Mouse (Mus musculus) lung, postnatal 0 days (tissue): ENCODE measurements around the gene Habp2. TPM values are rescaled to one million over a fixed set of nuclear protein-coding genes. Genes with fewer than 3 reads are reported as not detected.
A peak's percentile ranks its signal among the peaks of the same experiment; 100 is the strongest.

Experiments used
- ATAC-seq: fragments of 200-750 bp; cut with Nextera tagmentation; 2 replicates; pipeline ENCODE4 v1.8.0; 2017; ENCODE audit warnings: moderate library complexity
- DNase-seq: peaks from one replicate; pipeline ENCODE4 v3.0.0-alpha.2; 2016; ENCODE audit warnings: low spot score
- H3K27ac ChIP-seq: fragments of 300-500 bp; sonication (generic); 2 replicates; pipeline ENCODE4 v1.5.1; 2014; ENCODE audit warnings: antibody characterized with exemption, mild to moderate bottlenecking, low read length, mixed read lengths
- H3K27me3 ChIP-seq: fragments of 300-500 bp; sonication (generic); replicated peaks from 2 replicates; pipeline ENCODE4 v1.6.1; 2014; ENCODE audit warnings: low read length, mixed read lengths; ENCODE audit not compliant: insufficient read depth
- H3K36me3 ChIP-seq: fragments of 300-500 bp; sonication (generic); 2 replicates; pipeline ENCODE4 v1.6.1; 2014; ENCODE audit warnings: low read length, mixed read lengths; ENCODE audit not compliant: insufficient read depth
- H3K4me1 ChIP-seq: fragments of 300-500 bp; sonication (generic); 2 replicates; pipeline ENCODE4 v1.6.1; 2014; ENCODE audit warnings: antibody characterized with exemption, low read depth, low read length, mixed read lengths; ENCODE audit not compliant: insufficient read depth
- H3K4me2 ChIP-seq: fragments of 300-500 bp; sonication (generic); replicated peaks from 2 replicates; pipeline ENCODE4 v1.6.1; 2014; ENCODE audit warnings: low read depth, mild to moderate bottlenecking, low read length, moderate library complexity, mixed read lengths
- H3K4me3 ChIP-seq: fragments of 300-500 bp; sonication (generic); 2 replicates; pipeline ENCODE4 v1.5.1; 2014; ENCODE audit warnings: low read depth, low read length
- H3K9ac ChIP-seq: fragments of 300-500 bp; sonication (generic); replicated peaks from 2 replicates; pipeline ENCODE4 v1.6.1; 2014; ENCODE audit warnings: low read depth, mild to moderate bottlenecking
- H3K9me3 ChIP-seq: fragments of 300-500 bp; sonication (generic); 2 replicates; pipeline ENCODE4 v1.6.1; 2016; ENCODE audit warnings: low read length, mixed read lengths
- CTCF ChIP-seq: IDR thresholded peaks from 2 replicates; pipeline ENCODE4 v1.5.1; 2016; ENCODE audit warnings: antibody characterized with exemption, mild to moderate bottlenecking
- EP300 ChIP-seq: IDR thresholded peaks from 2 replicates; pipeline ENCODE4 v1.6.1; 2016; ENCODE audit warnings: antibody characterized with exemption, mild to moderate bottlenecking, control low read depth
- WGBS: fragments of 180-500 bp; shearing (Covaris S2); extraction: QIAGEN DNeasy Blood & Tissue Kit; methylation state at CpG from one replicate; pipeline ENCODE4 v1.1.7; 2014; 5-methylcytosine and 5-hydroxymethylcytosine counted together
- polyA plus RNA-seq: library from polyadenylated mRNA; unstranded; fragments of >200 nt; fragmentation: Nextera tagmentation; extraction: Ambion mirVana; gene quantifications from 2 replicates; pipeline ENCODE4 v1.2.1, GENCODE M21; 2015

Gene Habp2
- polyA plus RNA-seq, 1 experiment from 2014 or later = 0.18 TPM

- H3K9ac ChIP-seq = no peak overlapping the region
- no peak overlapping the region for H3K4me3 ChIP-seq
- no peak for DNase-seq
- H3K27me3 ChIP-seq = no peaks in the 10 kb centered on the region
- 64% methylated on average over 2 of the region's 2 CpGs for WGBS
- no peak overlapping the region for H3K4me2 ChIP-seq
- no peaks in the 10 kb centered on the region for H3K36me3 ChIP-seq
- no peaks in the 10 kb centered on the region for H3K9me3 ChIP-seq
- H3K27ac ChIP-seq = no peak overlapping the region
- no peak for ATAC-seq
- TF ChIP-seq EP300 (no peak), CTCF (no peak)
- H3K4me1 ChIP-seq = no peaks in the 10 kb centered on the region
Measured at GRCm38 (mm10) chr19:56358890-56359289, 72.0 kb downstream of the Habp2 start.

- H3K9me3 ChIP-seq = no peaks in the 10 kb centered on the region
- H3K4me2 ChIP-seq = no peak overlapping the region
- no peaks in the 10 kb centered on the region for H3K4me1 ChIP-seq
- peak; percentile 71 for DNase-seq
- ATAC-seq = peak; percentile 53
- WGBS = 39% methylated on average over 15 of the region's 15 CpGs
- H3K4me3 ChIP-seq = no peak overlapping the region
- no peak overlapping the region for H3K9ac ChIP-seq
- no peaks in the 10 kb centered on the region for H3K36me3 ChIP-seq
- no peaks in the 10 kb centered on the region for H3K27me3 ChIP-seq
- TF ChIP-seq CTCF (no peak), EP300 (peak; percentile 73)
- H3K27ac ChIP-seq = peak overlapping the region; percentile 48; the same call in 1 of the 2 replicates
Measured at GRCm38 (mm10) chr19:56363721-56364460, 77.0 kb downstream of the Habp2 start.

- Histone ChIP-seq H3K27ac (peak overlapping the region; percentile 48; the same call in 1 of the 2 replicates), H3K9me3 (no peaks in the 10 kb centered on the region), H3K4me1 (no peaks in the 10 kb centered on the region), H3K4me2 (no peak overlapping the region), H3K36me3 (no peaks in the 10 kb centered on the region), H3K4me3 (no peak overlapping the region), H3K27me3 (no peaks in the 10 kb centered on the region), H3K9ac (no peak overlapping the region)
- ATAC-seq (peak; percentile 13; the same call in 1 of the 2 replicates), DNase-seq (no peak)
- 58% methylated on average over 8 of the region's 8 CpGs for WGBS
- TF ChIP-seq CTCF = no peak
- no peak for TF ChIP-seq EP300
Measured at GRCm38 (mm10) chr19:56364563-56364962, 77.6 kb downstream of the Habp2 start.

GRCm38 (mm10) chr19:56366168-56366567 lies 79.2 kb downstream of the Habp2 start:
- Histone ChIP-seq H3K27ac (peak overlapping the region; percentile 72), H3K4me2 (no peak overlapping the region), H3K4me3 (no peak overlapping the region), H3K36me3 (no peaks in the 10 kb centered on the region), H3K9ac (no peak overlapping the region), H3K9me3 (no peaks in the 10 kb centered on the region), H3K4me1 (no peaks in the 10 kb centered on the region), H3K27me3 (no peaks in the 10 kb centered on the region)
- WGBS = 66% methylated on average over 11 of the region's 11 CpGs
- ATAC-seq (peak; percentile 82), DNase-seq (peak; percentile 85)
- TF ChIP-seq CTCF = no peak
- TF ChIP-seq EP300 = peak; percentile 63

- no peak for TF ChIP-seq EP300
- TF ChIP-seq CTCF = no peak
- DNase-seq = peak; percentile 77
- Histone ChIP-seq H3K27ac (peak overlapping the region; percentile 72), H3K9ac (no peak overlapping the region), H3K4me1 (no peaks in the 10 kb centered on the region), H3K27me3 (no peaks in the 10 kb centered on the region), H3K4me3 (no peak overlapping the region), H3K4me2 (no peak overlapping the region), H3K36me3 (no peaks in the 10 kb centered on the region), H3K9me3 (no peaks in the 10 kb centered on the region)
- ATAC-seq = peak; percentile 52
- 62% methylated on average over 9 of the region's 9 CpGs for WGBS
Measured at GRCm38 (mm10) chr19:56366625-56367024, 79.7 kb downstream of the Habp2 start.

- 0 out of 2 replicates have a peak, but pooled peaks have one; percentile 34 for ATAC-seq
- Histone ChIP-seq H3K4me1 (no peaks in the 10 kb centered on the region), H3K4me3 (no peak overlapping the region), H3K9ac (no peak overlapping the region), H3K4me2 (no peak overlapping the region), H3K27ac (no peak overlapping the region), H3K27me3 (no peaks in the 10 kb centered on the region), H3K9me3 (no peaks in the 10 kb centered on the region), H3K36me3 (no peaks in the 10 kb centered on the region)
- WGBS = 71% methylated on average over 7 of the region's 7 CpGs
- peak; percentile 59 for DNase-seq
- TF ChIP-seq CTCF (no peak), EP300 (no peak)
Measured at GRCm38 (mm10) chr19:56367778-56368177, 80.8 kb downstream of the Habp2 start.
